Mouse (Mus musculus): Measurements from ENCODE around the gene Gnb4. TPM values are rescaled to one million over a fixed set of nuclear protein-coding genes. Genes with fewer than 3 reads are reported as not detected.

The Gnb4 gene
- polyA plus RNA-seq, 1 experiment from 2014 or later = 27.2 TPM

GRCm38 (mm10) chr3:32609233-32609632, 7.2 kb downstream of the Gnb4 start:
- Histone ChIP-seq H3K27me3 (replicated peaks; ENCODE audit: control insufficient read depth, insufficient read depth, low read length) (no peaks in the 10 kb centered on the region), H3K4me2 (no peak overlapping the region), H3K9ac (ENCODE audit: low read depth, low read length) (no peak overlapping the region), H3K9me3 (ENCODE audit: control insufficient read depth, low read length) (no peaks in the 10 kb centered on the region), H3K27ac (ENCODE audit: low read depth, low read length) (no peak overlapping the region), H3K4me3 (ENCODE audit: low read depth, low read length) (no peak overlapping the region), H3K4me1 (replicated peaks; ENCODE audit: control insufficient read depth, insufficient read depth, low read length) (no peaks in the 10 kb centered on the region), H3K36me3 (ENCODE audit: control insufficient read depth, insufficient read depth, low read length) (0 out of 2 replicates have a peak, but pooled peaks cover 3% of the 10 kb centered on the region)
- ATAC-seq (replicated peaks; ENCODE audit: low FRiP score) (no peak), DNase-seq (ENCODE audit: low spot score) (no peak)
- 91% methylated on average over 4 of the region's 4 CpGs for WGBS

- 0 out of 2 replicates have a peak, but pooled peaks cover 3% of the 10 kb centered on the region for H3K4me1 ChIP-seq (replicated peaks; ENCODE audit: control insufficient read depth, insufficient read depth, low read length)
- H3K36me3 ChIP-seq (ENCODE audit: control insufficient read depth, insufficient read depth, low read length) = 0 out of 2 replicates have a peak, but pooled peaks cover 3% of the 10 kb centered on the region
- no peak overlapping the region for H3K9ac ChIP-seq (ENCODE audit: low read depth, low read length)
- no peaks in the 10 kb centered on the region for H3K27me3 ChIP-seq (replicated peaks; ENCODE audit: control insufficient read depth, insufficient read depth, low read length)
- H3K4me3 ChIP-seq (ENCODE audit: low read depth, low read length) = no peak overlapping the region
- WGBS = 83% methylated on average over 10 of the region's 10 CpGs
- H3K9me3 ChIP-seq (ENCODE audit: control insufficient read depth, low read length) = no peaks in the 10 kb centered on the region
- H3K27ac ChIP-seq (ENCODE audit: low read depth, low read length) = no peak overlapping the region
- ATAC-seq (replicated peaks; ENCODE audit: low FRiP score) (no peak), DNase-seq (ENCODE audit: low spot score) (no peak)
- H3K4me2 ChIP-seq = no peak overlapping the region
Observed at GRCm38 (mm10) chr3:32601055-32601454, 15.3 kb downstream of the Gnb4 start.

GRCm38 (mm10) chr3:32599328-32599727, 17.1 kb downstream of the Gnb4 start:
- ATAC-seq (replicated peaks; ENCODE audit: low FRiP score) (peak; percentile 39; the same call in 1 of the 2 replicates), DNase-seq (ENCODE audit: low spot score) (no peak)
- Histone ChIP-seq H3K27ac (ENCODE audit: low read depth, low read length) (no peak overlapping the region), H3K4me3 (ENCODE audit: low read depth, low read length) (no peak overlapping the region), H3K4me1 (replicated peaks; ENCODE audit: control insufficient read depth, insufficient read depth, low read length) (0 out of 2 replicates have a peak, but pooled peaks cover 3% of the 10 kb centered on the region), H3K36me3 (ENCODE audit: control insufficient read depth, insufficient read depth, low read length) (0 out of 2 replicates have a peak, but pooled peaks cover under 1% of the 10 kb centered on the region), H3K9ac (ENCODE audit: low read depth, low read length) (no peak overlapping the region), H3K9me3 (ENCODE audit: control insufficient read depth, low read length) (no peaks in the 10 kb centered on the region), H3K4me2 (no peak overlapping the region), H3K27me3 (replicated peaks; ENCODE audit: control insufficient read depth, insufficient read depth, low read length) (no peaks in the 10 kb centered on the region)
- 40% methylated on average over 3 of the region's 3 CpGs for WGBS

- Histone ChIP-seq H3K36me3 (ENCODE audit: control insufficient read depth, insufficient read depth, low read length) (no peaks in the 10 kb centered on the region), H3K4me1 (replicated peaks; ENCODE audit: control insufficient read depth, insufficient read depth, low read length) (0 out of 2 replicates have a peak, but pooled peaks cover 3% of the 10 kb centered on the region), H3K27me3 (replicated peaks; ENCODE audit: control insufficient read depth, insufficient read depth, low read length) (no peaks in the 10 kb centered on the region), H3K27ac (ENCODE audit: low read depth, low read length) (no peak overlapping the region), H3K9ac (ENCODE audit: low read depth, low read length) (no peak overlapping the region), H3K4me2 (no peak overlapping the region), H3K9me3 (ENCODE audit: control insufficient read depth, low read length) (no peaks in the 10 kb centered on the region), H3K4me3 (ENCODE audit: low read depth, low read length) (no peak overlapping the region)
- ATAC-seq (replicated peaks; ENCODE audit: low FRiP score) (no peak), DNase-seq (ENCODE audit: low spot score) (no peak)
- 76% methylated on average over 4 of the region's 4 CpGs for WGBS
Observed at GRCm38 (mm10) chr3:32595080-32595479, 21.3 kb downstream of the Gnb4 start.

GRCm38 (mm10) chr3:32586274-32586673, 30.1 kb downstream of the Gnb4 start:
- no peaks in the 10 kb centered on the region for H3K9me3 ChIP-seq (ENCODE audit: control insufficient read depth, low read length)
- DNase-seq (ENCODE audit: low spot score) = no peak
- no peak for ATAC-seq (replicated peaks; ENCODE audit: low FRiP score)
- WGBS = 86% methylated on average over 3 of the region's 3 CpGs
- H3K36me3 ChIP-seq (ENCODE audit: control insufficient read depth, insufficient read depth, low read length) = no peaks in the 10 kb centered on the region; the same call in 1 of the 2 replicates
- H3K27me3 ChIP-seq (replicated peaks; ENCODE audit: control insufficient read depth, insufficient read depth, low read length) = no peaks in the 10 kb centered on the region
- H3K4me1 ChIP-seq (replicated peaks; ENCODE audit: control insufficient read depth, insufficient read depth, low read length) = no peaks in the 10 kb centered on the region
- H3K4me3 ChIP-seq (ENCODE audit: low read depth, low read length) = no peak overlapping the region
- no peak overlapping the region for H3K9ac ChIP-seq (ENCODE audit: low read depth, low read length)
- H3K27ac ChIP-seq (ENCODE audit: low read depth, low read length) = no peak overlapping the region
- no peak overlapping the region for H3K4me2 ChIP-seq

- Histone ChIP-seq H3K4me3 (ENCODE audit: low read depth, low read length) (no peak overlapping the region), H3K4me1 (replicated peaks; ENCODE audit: control insufficient read depth, insufficient read depth, low read length) (no peaks in the 10 kb centered on the region), H3K9me3 (ENCODE audit: control insufficient read depth, low read length) (no peaks in the 10 kb centered on the region), H3K27ac (ENCODE audit: low read depth, low read length) (no peak overlapping the region), H3K9ac (ENCODE audit: low read depth, low read length) (no peak overlapping the region), H3K4me2 (no peak overlapping the region), H3K36me3 (ENCODE audit: control insufficient read depth, insufficient read depth, low read length) (no peaks in the 10 kb centered on the region; the same call in 1 of the 2 replicates), H3K27me3 (replicated peaks; ENCODE audit: control insufficient read depth, insufficient read depth, low read length) (no peaks in the 10 kb centered on the region)
- no peak for ATAC-seq (replicated peaks; ENCODE audit: low FRiP score)
- 88% methylated on average over 4 of the region's 4 CpGs for WGBS
- DNase-seq (ENCODE audit: low spot score) = no peak
Observed at GRCm38 (mm10) chr3:32583489-32583888, 32.9 kb downstream of the Gnb4 start.

- no peaks in the 10 kb centered on the region for H3K27me3 ChIP-seq (replicated peaks; ENCODE audit: control insufficient read depth, insufficient read depth, low read length)
- 67% methylated on average over 3 of the region's 3 CpGs for WGBS
- H3K27ac ChIP-seq (ENCODE audit: low read depth, low read length) = no peak overlapping the region
- H3K9ac ChIP-seq (ENCODE audit: low read depth, low read length) = no peak overlapping the region
- H3K4me2 ChIP-seq = no peak overlapping the region
- ATAC-seq (replicated peaks; ENCODE audit: low FRiP score) = no peak
- no peaks in the 10 kb centered on the region for H3K4me1 ChIP-seq (replicated peaks; ENCODE audit: control insufficient read depth, insufficient read depth, low read length)
- no peak for DNase-seq (ENCODE audit: low spot score)
- peaks cover 7% of the 10 kb centered on the region; the same call in 1 of the 2 replicates for H3K36me3 ChIP-seq (ENCODE audit: control insufficient read depth, insufficient read depth, low read length)
- no peaks in the 10 kb centered on the region for H3K9me3 ChIP-seq (ENCODE audit: control insufficient read depth, low read length)
- no peak overlapping the region for H3K4me3 ChIP-seq (ENCODE audit: low read depth, low read length)
Observed at GRCm38 (mm10) chr3:32581911-32582310, 34.5 kb downstream of the Gnb4 start.

GRCm38 (mm10) chr3:32580738-32581137, 35.6 kb downstream of the Gnb4 start:
- Histone ChIP-seq H3K4me3 (ENCODE audit: low read depth, low read length) (no peak overlapping the region), H3K4me1 (replicated peaks; ENCODE audit: control insufficient read depth, insufficient read depth, low read length) (no peaks in the 10 kb centered on the region), H3K27ac (ENCODE audit: low read depth, low read length) (no peak overlapping the region), H3K36me3 (ENCODE audit: control insufficient read depth, insufficient read depth, low read length) (peaks cover 7% of the 10 kb centered on the region; the same call in 1 of the 2 replicates), H3K9me3 (ENCODE audit: control insufficient read depth, low read length) (no peaks in the 10 kb centered on the region), H3K4me2 (no peak overlapping the region), H3K27me3 (replicated peaks; ENCODE audit: control insufficient read depth, insufficient read depth, low read length) (no peaks in the 10 kb centered on the region), H3K9ac (ENCODE audit: low read depth, low read length) (no peak overlapping the region)
- ATAC-seq (replicated peaks; ENCODE audit: low FRiP score) (no peak), DNase-seq (ENCODE audit: low spot score) (no peak)
- 83% methylated on average over 3 of the region's 3 CpGs for WGBS

GRCm38 (mm10) chr3:32578772-32579171, 37.6 kb downstream of the Gnb4 start:
- Histone ChIP-seq H3K27me3 (replicated peaks; ENCODE audit: control insufficient read depth, insufficient read depth, low read length) (no peaks in the 10 kb centered on the region), H3K9me3 (ENCODE audit: control insufficient read depth, low read length) (no peaks in the 10 kb centered on the region), H3K4me3 (ENCODE audit: low read depth, low read length) (no peak overlapping the region), H3K4me2 (no peak overlapping the region), H3K27ac (ENCODE audit: low read depth, low read length) (no peak overlapping the region), H3K9ac (ENCODE audit: low read depth, low read length) (no peak overlapping the region), H3K36me3 (ENCODE audit: control insufficient read depth, insufficient read depth, low read length) (peaks cover 9% of the 10 kb centered on the region; the same call in 1 of the 2 replicates), H3K4me1 (replicated peaks; ENCODE audit: control insufficient read depth, insufficient read depth, low read length) (no peaks in the 10 kb centered on the region)
- no peak for ATAC-seq (replicated peaks; ENCODE audit: low FRiP score)
- DNase-seq (ENCODE audit: low spot score) = no peak
- 84% methylated on average over 5 of the region's 5 CpGs for WGBS

All from liver, embryonic 11.5 days (tissue).